Mouse (Mus musculus) hindbrain, embryonic 11.5 days (tissue): ENCODE measurements around the gene Col12a1. TPM values are rescaled to one million over a fixed set of nuclear protein-coding genes. Genes with fewer than 3 reads are reported as not detected.
A peak's percentile ranks its signal among the peaks of the same experiment; 100 is the strongest.

ENCODE experiments used
- ATAC-seq: fragments of 200-750 bp; cut with Nextera tagmentation; 2 replicates; pipeline ENCODE4 v1.8.0; 2017; ENCODE audit warnings: mild to moderate bottlenecking, moderate TSS enrichment, moderate library complexity; ENCODE audit not compliant: low FRiP score
- DNase-seq: peaks from one replicate; pipeline ENCODE4 v3.0.0-alpha.2; 2015; ENCODE audit warnings: low spot score
- H3K27ac ChIP-seq: fragments of 300-500 bp; sonication (generic); 2 replicates; pipeline ENCODE4 v1.5.1; 2014; ENCODE audit warnings: mild to moderate bottlenecking, low read depth, low read length
- H3K27me3 ChIP-seq: fragments of 300-500 bp; sonication (generic); 2 replicates; pipeline ENCODE4 v1.6.1; 2014; ENCODE audit warnings: mild to moderate bottlenecking, low read length, moderate library complexity, mixed read lengths; ENCODE audit not compliant: control insufficient read depth, insufficient read depth
- H3K36me3 ChIP-seq: fragments of 300-500 bp; sonication (generic); 2 replicates; pipeline ENCODE4 v1.6.1; 2014; ENCODE audit warnings: mild to moderate bottlenecking, low read length, moderate library complexity, mixed read lengths; ENCODE audit not compliant: control insufficient read depth, insufficient read depth
- H3K4me1 ChIP-seq: fragments of 300-500 bp; sonication (generic); replicated peaks from 2 replicates; pipeline ENCODE4 v1.6.1; 2014; ENCODE audit warnings: low read length, mixed read lengths; ENCODE audit not compliant: control insufficient read depth, insufficient read depth
- H3K4me2 ChIP-seq: fragments of 300-500 bp; sonication (generic); replicated peaks from 2 replicates; pipeline ENCODE4 v1.6.1; 2014; ENCODE audit warnings: mild to moderate bottlenecking, low read depth, low read length
- H3K4me3 ChIP-seq: fragments of 300-500 bp; sonication (generic); 2 replicates; pipeline ENCODE4 v1.5.1; 2014; ENCODE audit warnings: low read depth, low read length
- H3K9ac ChIP-seq: fragments of 300-500 bp; sonication (generic); 2 replicates; pipeline ENCODE4 v1.6.1; 2014; ENCODE audit warnings: low read depth, low read length
- H3K9me3 ChIP-seq: fragments of 300-500 bp; sonication (generic); 2 replicates; pipeline ENCODE4 v1.6.1; 2016; ENCODE audit warnings: low read length; ENCODE audit not compliant: control insufficient read depth
- WGBS: fragments of 180-500 bp; shearing (Covaris S2); extraction: QIAGEN DNeasy Blood & Tissue Kit; methylation state at CpG from one replicate; pipeline ENCODE4 v1.1.7; 2014; 5-methylcytosine and 5-hydroxymethylcytosine counted together
- polyA plus RNA-seq: library from polyadenylated mRNA; unstranded; fragments of >200 nt; fragmentation: Nextera tagmentation; extraction: Ambion mirVana; gene quantifications from 2 replicates; pipeline ENCODE4 v1.2.1, GENCODE M21; 2014

Col12a1 gene
- polyA plus RNA-seq, 1 experiment from 2014 or later: 32.2 TPM

- no peak overlapping the region for H3K27ac ChIP-seq
- no peaks in the 10 kb centered on the region for H3K4me1 ChIP-seq
- WGBS: 91% methylated on average over 3 of the region's 3 CpGs
- no peaks in the 10 kb centered on the region for H3K36me3 ChIP-seq
- DNase-seq (no peak), ATAC-seq (no peak)
- H3K4me2 ChIP-seq: no peak overlapping the region
- H3K27me3 ChIP-seq: no peaks in the 10 kb centered on the region
- no peak overlapping the region for H3K9ac ChIP-seq
- no peaks in the 10 kb centered on the region for H3K9me3 ChIP-seq
- H3K4me3 ChIP-seq: no peak overlapping the region
Measured at GRCm38 (mm10) chr9:79604546-79604945, 114.1 kb downstream of the Col12a1 start.

DNA sequence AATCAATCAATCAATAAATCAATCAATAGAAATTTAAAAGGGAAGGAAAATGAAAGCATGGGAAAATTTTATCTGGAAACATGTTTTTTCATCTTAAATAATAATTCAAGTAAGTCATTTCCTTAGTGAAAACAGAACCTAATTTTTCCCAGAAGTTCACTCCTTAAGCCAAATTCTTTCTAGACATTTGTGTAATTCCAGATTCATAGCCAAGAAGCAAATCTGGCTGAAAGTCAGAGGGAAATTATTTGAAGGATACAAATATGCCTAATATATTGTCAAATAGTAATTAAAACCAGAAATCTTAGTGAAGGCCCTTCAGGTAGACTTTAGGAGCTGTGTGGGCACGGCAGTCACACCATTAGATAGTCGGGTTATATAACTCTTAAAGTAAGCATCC is 115.2 kb downstream of the Col12a1 start:
- ATAC-seq (no peak), DNase-seq (no peak)
- no peaks in the 10 kb centered on the region for H3K36me3 ChIP-seq
- no peak overlapping the region for H3K27ac ChIP-seq
- no peaks in the 10 kb centered on the region for H3K27me3 ChIP-seq
- no peaks in the 10 kb centered on the region for H3K9me3 ChIP-seq
- 95% methylated on average over 2 of the region's 2 CpGs for WGBS
- H3K9ac ChIP-seq: no peak overlapping the region
- H3K4me3 ChIP-seq: no peak overlapping the region
- H3K4me2 ChIP-seq: no peak overlapping the region
- no peaks in the 10 kb centered on the region for H3K4me1 ChIP-seq

- Histone ChIP-seq H3K27me3 (no peaks in the 10 kb centered on the region), H3K4me2 (no peak overlapping the region), H3K9ac (no peak overlapping the region), H3K4me3 (no peak overlapping the region), H3K4me1 (no peaks in the 10 kb centered on the region), H3K36me3 (no peaks in the 10 kb centered on the region), H3K9me3 (no peaks in the 10 kb centered on the region), H3K27ac (no peak overlapping the region)
- DNase-seq: no peak
- ATAC-seq: no peak
- 97% methylated on average over 3 of the region's 3 CpGs for WGBS
Measured at GRCm38 (mm10) chr9:79600237-79600570, 118.4 kb downstream of the Col12a1 start.

- DNase-seq (peak; percentile 4), ATAC-seq (0 out of 2 replicates have a peak, but pooled peaks have one; percentile 22)
- no peak overlapping the region for H3K4me3 ChIP-seq
- no peaks in the 10 kb centered on the region for H3K36me3 ChIP-seq
- H3K4me2 ChIP-seq: no peak overlapping the region
- no peaks in the 10 kb centered on the region for H3K4me1 ChIP-seq
- 78% methylated on average over 20 of the region's 20 CpGs for WGBS
- H3K27me3 ChIP-seq: no peaks in the 10 kb centered on the region
- H3K9me3 ChIP-seq: no peaks in the 10 kb centered on the region
- no peak overlapping the region for H3K9ac ChIP-seq
- H3K27ac ChIP-seq: no peak overlapping the region
Measured at GRCm38 (mm10) chr9:79599395-79600236, 119.0 kb downstream of the Col12a1 start.

DNA sequence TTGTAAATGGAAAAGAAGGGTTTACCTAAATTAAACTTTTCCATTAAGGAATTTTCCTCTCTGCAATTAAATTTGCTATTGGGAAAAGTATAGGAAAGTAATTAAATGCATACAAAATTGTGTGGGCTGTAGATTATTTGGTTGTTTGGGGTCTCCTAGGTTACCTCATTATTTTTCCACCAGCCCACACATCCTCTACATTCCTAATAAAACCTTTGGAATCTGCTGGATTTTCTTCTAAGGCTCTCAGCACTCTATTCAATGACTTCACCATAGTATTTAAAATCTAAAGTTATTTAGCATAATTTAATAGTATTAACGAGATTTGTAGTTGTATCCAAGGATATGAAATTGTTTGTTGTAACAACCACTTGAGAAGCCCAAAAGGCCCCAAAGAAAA is 120.1 kb downstream of the Col12a1 start:
- ATAC-seq: no peak
- WGBS: 77% methylated on average over 1 of the region's 1 CpGs
- no peaks in the 10 kb centered on the region for H3K27me3 ChIP-seq

DNA sequence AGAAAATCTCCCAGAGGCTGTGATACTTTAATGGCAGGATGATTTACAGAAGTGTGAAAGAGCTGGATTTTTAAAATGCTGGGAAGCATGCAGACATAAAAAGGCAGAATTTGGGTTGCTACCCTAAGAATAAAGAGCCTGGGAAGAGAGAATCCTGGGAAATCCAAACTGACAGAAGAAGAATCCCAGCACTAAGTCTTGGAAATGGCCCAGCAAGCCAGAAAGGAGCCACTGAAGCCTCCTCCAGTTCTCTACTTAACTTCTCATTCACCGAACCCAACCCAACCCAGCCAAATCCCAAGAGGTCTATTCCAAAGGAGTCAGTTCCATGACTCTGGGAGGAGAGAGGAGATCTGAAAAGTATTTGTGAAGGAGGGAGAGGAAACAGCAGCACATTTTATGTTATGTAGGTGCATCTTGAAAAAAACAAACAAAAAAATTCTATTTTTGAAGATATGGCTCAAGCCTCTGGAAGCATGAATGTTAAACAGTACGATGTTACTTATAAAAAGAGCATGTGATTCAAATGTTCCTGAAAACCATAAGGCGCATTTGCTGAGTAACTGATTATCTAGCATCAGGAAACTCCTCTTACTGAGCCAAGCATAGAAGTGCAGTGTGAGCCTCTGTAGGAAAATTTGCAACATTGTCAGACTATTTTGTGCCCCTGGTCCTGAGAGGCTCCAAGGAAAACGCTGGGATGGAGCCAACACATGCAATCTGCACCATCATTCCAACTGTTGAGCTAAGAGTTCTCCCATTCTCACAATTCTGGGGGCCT is 132.0 kb downstream of the Col12a1 start:
- H3K27ac ChIP-seq: no peak overlapping the region
- H3K36me3 ChIP-seq: no peaks in the 10 kb centered on the region
- no peak overlapping the region for H3K9ac ChIP-seq
- no peaks in the 10 kb centered on the region for H3K9me3 ChIP-seq
- ATAC-seq: no peak
- 87% methylated on average over 4 of the region's 4 CpGs for WGBS
- no peak overlapping the region for H3K4me3 ChIP-seq
- no peaks in the 10 kb centered on the region for H3K4me1 ChIP-seq
- no peaks in the 10 kb centered on the region for H3K27me3 ChIP-seq
- no peak for DNase-seq
- H3K4me2 ChIP-seq: no peak overlapping the region

More for the DNA sequence above, 120.1 kb downstream of the Col12a1 start:
- H3K27ac ChIP-seq: no peak overlapping the region
- no peak for DNase-seq
- H3K9me3 ChIP-seq: no peaks in the 10 kb centered on the region
- no peaks in the 10 kb centered on the region for H3K36me3 ChIP-seq
- H3K4me2 ChIP-seq: no peak overlapping the region
- no peaks in the 10 kb centered on the region for H3K4me1 ChIP-seq
- H3K4me3 ChIP-seq: no peak overlapping the region
- H3K9ac ChIP-seq: no peak overlapping the region

DNA sequence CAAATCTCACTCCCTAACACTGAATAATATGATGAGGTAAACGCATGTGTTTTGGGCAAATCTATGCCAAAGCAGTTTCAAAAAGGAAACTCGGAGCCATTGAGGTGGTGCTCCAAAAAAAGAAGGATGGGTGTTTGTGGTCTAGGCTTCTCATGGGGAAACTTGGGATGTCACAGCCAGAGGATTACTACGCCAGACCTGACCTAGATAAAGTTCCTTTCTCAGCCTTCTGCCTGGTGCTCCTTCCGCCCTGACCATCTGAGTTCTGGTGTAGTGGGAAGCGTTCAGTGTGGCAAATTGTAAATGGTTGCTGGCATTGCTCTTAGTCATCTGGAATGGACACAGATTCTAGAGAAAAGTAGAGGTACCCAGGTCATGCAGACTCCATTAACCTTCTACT is 151.8 kb downstream of the Col12a1 start:
- H3K27me3 ChIP-seq: no peaks in the 10 kb centered on the region
- H3K4me3 ChIP-seq: no peak overlapping the region
- ATAC-seq: no peak
- no peak overlapping the region for H3K27ac ChIP-seq
- no peaks in the 10 kb centered on the region for H3K9me3 ChIP-seq
- no peak overlapping the region for H3K4me2 ChIP-seq
- H3K36me3 ChIP-seq: no peaks in the 10 kb centered on the region
- H3K4me1 ChIP-seq: no peaks in the 10 kb centered on the region
- 80% methylated on average over 5 of the region's 5 CpGs for WGBS
- no peak overlapping the region for H3K9ac ChIP-seq
- no peak for DNase-seq

GRCm38 (mm10) chr9:79553297-79553696 is 165.3 kb downstream of the Col12a1 start:
- ATAC-seq (no peak), DNase-seq (no peak)
- no peak overlapping the region for H3K4me2 ChIP-seq
- H3K9ac ChIP-seq: no peak overlapping the region
- H3K27me3 ChIP-seq: no peaks in the 10 kb centered on the region
- WGBS: 88% methylated on average over 2 of the region's 2 CpGs
- no peak overlapping the region for H3K27ac ChIP-seq
- H3K9me3 ChIP-seq: no peaks in the 10 kb centered on the region
- H3K36me3 ChIP-seq: no peaks in the 10 kb centered on the region
- H3K4me3 ChIP-seq: no peak overlapping the region
- no peaks in the 10 kb centered on the region for H3K4me1 ChIP-seq
